Mouse (Mus musculus) adrenal gland, adult 2 months (tissue): ENCODE data around the gene Acot3. TPM values are rescaled to one million over a fixed set of nuclear protein-coding genes. Genes with fewer than 3 reads are reported as not detected.
"Not testable (repeated sequence)": the region's sequence is repeated elsewhere in the genome, so short reads cannot be mapped to it uniquely, and the experiment has no call there.

Source experiments
- DNase-seq: peaks from one replicate; pipeline ENCODE4 v3.0.0; 2021
- long read RNA-seq: library from polyadenylated mRNA; stranded (forward); transcript quantifications from one replicate; pipeline ENCODE4 v2.0.0, GENCODE M21; 2021
- polyA plus RNA-seq: library from polyadenylated mRNA; depleted of rRNA; stranded (reverse); fragments of >200 nt; gene quantifications from 2 replicates; pipeline ENCODE4 v1.2.3, GENCODE M21; 2012; rRNA removed
- total RNA-seq, 2 experiments: library from RNA; stranded (reverse); gene quantifications; 2 replicates each; pipeline ENCODE4 v1.2.3; 2021

Gene Acot3
- total RNA-seq (under 1 TPM; 0.14 to 0.46 TPM), polyA plus RNA-seq (0.47 and 1.0 TPM in 2 replicates)
- long read RNA-seq: 0 reads

DNA sequence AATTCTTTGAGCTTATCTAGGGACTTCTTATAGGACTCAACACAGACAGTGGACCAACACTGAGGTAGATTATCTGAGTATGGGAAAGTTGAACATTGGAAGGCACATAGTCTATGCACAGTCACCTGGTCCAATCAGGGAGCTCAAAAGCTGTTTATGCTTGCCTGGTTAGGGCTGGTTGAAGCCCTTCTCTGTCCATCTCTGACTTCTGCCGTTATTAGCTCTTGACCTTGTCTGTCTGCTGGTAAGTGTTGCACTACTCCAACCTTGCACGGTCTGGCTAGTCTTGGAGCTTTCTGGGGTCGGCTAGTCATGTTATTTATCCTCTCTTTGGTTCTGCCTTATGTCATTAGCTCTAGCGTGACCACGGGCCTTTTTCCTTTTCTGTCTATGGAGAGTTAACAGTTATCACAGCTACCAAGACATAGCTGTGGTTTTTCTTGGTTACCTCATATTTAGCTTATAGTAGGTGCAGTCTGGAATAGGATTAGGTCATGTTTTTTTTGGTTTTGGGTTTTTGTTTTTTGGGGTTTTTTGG is at the start of gene Acot3:
Gene Acot3, plus strand, starts transcription at position 208 of the 538 bp plus-strand sequence.
- DNase-seq: no peak

DNA sequence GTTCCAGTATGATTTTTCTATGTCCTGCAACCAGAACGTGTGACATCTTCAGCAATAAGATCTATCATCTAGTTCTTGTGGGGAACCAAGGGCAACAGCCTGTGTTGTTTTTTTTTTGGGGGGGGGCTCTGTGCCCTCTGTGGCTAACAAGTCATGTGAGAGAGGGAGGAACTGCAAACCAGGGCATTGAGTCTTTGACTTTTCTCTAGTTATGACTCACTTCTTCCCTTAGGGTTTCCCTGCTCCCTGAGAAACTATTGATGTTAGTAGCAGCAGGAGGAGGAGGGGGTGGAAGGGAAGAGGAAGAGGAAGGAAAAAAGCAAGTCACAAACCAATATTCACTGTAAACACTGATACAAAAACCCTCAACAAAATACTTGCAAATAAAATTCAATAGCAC is 48.1 kb upstream of the Acot3 start:
- no peak for DNase-seq

- no peak for DNase-seq
These were observed 43.7 kb upstream of the Acot3 start for GRCm38 (mm10) chr12:84008251-84008650.

DNA sequence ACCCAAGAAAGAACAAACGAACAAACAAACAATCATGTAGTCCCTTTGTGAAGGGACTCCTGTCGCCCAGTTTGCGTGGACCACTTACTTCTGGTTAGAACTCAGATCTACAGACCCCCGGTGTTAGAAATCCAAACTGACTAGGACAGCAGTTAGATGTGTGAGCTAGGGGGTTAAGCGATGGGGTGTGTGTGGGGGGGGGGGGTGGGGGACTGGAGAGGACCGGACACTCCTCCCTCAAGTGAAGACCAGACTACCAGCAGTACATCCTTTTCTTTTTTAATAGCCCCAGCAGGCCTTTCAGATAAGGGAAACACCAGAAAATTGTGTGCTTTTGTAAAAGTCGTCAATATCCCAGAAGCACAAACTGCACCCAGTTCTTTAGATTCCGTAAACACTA is 43.2 kb upstream of the Acot3 start:
- DNase-seq: no peak

GRCm38 (mm10) chr12:84009171-84009965 is 42.6 kb upstream of the Acot3 start, which contains the start of gene Acot1:
Acot1 (plus strand) TSS chr12:84009490.
- peak; percentile 75 for DNase-seq

DNA sequence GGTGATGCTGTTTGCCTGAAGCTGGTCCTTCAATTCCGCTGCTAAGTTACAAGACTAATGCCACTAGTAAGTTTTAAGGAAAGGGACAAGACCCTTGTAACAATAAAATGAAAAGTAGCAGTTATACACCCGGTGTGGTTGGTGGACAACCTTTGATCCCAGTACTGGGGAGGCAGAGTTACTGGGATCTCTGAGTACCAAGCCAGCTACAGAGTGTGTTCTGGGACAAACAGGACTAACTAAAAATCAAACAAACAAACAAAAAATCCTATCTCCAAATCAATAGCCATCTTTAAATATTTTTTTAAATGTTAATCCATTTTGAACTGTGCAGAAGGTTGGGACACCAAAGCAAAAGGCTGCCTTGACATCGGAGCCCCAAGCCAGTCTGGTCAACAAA is 41.7 kb upstream of the Acot3 start:
- no peak for DNase-seq

DNA sequence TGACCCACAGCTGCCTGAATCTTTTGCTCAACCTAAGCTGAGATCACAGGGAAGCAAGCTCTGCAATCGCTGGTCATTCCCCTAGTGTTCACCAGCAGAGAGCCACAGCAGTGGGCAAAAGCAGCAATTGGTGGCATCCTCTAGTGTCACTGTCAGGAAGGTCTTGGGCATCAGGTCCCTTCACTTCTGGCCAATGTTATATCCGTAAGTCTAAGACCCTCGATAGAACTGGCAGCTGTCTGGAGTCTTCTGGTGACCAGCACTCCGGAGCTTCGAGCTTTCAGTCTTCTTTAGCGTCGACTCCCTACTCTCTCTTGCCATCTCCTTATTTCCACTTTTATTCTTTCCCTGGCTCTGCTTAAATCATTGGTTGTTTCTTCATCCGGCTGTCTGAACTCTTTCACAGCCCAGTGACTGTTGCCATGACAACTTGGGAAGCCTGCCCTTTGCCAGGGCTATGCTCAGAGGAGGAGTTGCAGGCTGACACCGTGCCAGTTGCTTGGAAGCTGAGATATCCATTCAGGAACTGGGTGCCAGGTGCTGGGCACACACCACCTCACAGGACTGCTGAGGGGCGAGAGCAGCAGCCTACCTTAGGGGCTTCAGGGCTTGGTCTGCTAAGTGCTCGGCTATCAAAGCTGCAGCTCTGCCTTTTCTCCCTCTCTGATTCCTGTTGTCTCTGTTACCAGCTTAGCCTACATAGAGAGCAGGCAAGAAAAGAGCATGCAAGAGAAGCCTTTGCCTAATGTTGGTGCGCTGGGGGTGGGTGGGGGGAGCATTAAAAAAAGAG is 40.5 kb upstream of the Acot3 start:
- DNase-seq: peak; percentile 88

DNA sequence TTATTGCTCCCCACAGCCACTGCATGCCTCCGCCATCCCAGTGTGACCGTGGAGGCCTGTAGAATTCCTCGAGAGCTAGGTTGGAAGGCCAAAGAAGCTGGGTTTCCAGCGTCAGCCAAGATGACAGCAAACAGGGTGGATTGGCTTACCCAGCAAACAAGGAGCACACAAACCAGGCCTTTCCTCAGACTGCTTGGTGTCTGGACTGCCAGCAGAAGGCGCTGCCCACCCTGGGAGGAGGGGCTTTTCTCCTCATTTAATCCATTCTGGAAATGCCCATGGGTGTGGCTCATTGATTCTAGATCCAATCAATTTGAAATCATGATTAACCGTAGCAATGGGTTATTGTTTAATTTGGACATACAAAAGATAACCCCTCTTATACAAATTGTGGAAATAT is 38.8 kb upstream of the Acot3 start:
- DNase-seq: no peak

DNA sequence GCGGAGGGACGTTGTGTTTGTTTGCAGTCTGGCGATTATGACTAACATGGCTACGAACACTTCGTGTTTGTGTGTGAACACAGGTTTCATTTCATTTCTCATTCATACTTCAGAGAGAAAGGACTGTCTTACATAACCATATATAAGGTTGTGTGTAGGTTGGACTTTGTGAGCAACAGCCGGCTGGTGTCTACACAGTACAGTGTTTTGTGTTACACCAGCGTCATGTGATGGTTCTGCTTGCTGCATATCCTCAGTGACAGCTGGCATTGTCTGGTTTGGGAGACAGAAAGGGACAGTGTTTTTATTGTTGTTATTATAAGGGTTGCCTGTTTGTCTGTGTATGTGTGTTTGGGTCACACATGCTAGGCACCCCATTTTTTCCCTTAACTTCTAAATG is 38.2 kb upstream of the Acot3 start:
- no peak for DNase-seq

DNA sequence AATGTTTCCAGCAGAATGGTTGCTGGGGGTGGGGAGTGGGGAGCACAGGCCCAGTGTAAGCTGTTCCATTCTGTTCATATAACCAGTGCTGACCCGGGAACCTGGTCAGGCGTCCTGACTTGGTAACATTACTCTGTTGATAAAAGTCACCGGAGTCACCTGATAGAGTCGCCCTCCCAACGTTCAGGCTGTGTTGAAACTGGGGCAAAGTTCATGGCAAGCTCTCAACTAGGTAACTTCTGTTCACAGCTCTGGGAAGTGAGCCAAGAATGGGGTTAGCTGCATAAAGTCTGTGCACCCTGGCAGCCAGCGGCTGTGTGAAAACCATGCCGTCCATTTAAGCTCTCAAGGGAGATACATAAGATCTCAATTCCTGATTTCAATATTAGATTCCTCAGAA is 31.4 kb upstream of the Acot3 start:
- DNase-seq: peak; percentile 83

GRCm38 (mm10) chr12:84022266-84022665 is 29.7 kb upstream of the Acot3 start:
- DNase-seq: not testable (repeated sequence)

DNA sequence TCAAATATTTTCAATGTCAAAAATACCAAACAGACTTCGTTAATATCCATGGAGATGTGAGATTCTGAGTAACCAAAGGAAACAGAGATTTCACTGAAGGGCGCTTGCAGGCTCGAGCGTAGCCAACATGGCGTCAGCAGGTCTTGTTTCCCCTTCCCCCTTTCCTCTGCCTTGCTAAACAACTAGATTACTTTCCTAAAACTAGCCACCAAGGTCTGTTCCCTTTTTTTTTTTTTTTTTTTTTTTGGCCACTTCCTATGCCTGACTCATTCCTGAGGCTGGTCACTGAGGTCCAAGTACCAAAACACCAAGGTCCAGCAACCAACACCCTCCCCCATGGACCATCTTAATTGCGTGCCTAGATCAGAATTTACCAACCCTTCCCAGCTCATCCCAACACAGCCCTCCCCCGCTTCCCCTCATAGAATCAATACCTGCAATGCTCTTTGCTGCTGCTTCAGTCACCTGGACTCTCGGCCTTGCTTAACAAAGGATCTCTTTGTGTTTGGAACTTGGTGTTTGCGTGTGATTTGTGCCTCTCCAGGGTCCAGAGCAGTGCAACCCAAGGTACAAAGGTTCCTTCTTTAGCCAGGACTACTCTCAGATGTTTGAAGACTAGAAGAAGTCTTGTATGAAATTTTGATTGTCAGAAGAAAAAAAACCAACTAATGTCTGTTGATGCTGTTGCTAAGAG is 28.7 kb upstream of the Acot3 start:
- DNase-seq: no peak

- no peak for DNase-seq
These were observed 26.1 kb upstream of the Acot3 start for GRCm38 (mm10) chr12:84025888-84026287.

GRCm38 (mm10) chr12:84028328-84028727 is 23.6 kb upstream of the Acot3 start:
- not testable (repeated sequence) for DNase-seq

- DNase-seq: not testable (repeated sequence)
These were observed 22.9 kb upstream of the Acot3 start for GRCm38 (mm10) chr12:84029043-84029442.

GRCm38 (mm10) chr12:84030659-84031332 is 21.1 kb upstream of the Acot3 start:
- peak; percentile 82 for DNase-seq

- DNase-seq: no peak
These were observed 19.1 kb upstream of the Acot3 start for GRCm38 (mm10) chr12:84032854-84033253.

DNA sequence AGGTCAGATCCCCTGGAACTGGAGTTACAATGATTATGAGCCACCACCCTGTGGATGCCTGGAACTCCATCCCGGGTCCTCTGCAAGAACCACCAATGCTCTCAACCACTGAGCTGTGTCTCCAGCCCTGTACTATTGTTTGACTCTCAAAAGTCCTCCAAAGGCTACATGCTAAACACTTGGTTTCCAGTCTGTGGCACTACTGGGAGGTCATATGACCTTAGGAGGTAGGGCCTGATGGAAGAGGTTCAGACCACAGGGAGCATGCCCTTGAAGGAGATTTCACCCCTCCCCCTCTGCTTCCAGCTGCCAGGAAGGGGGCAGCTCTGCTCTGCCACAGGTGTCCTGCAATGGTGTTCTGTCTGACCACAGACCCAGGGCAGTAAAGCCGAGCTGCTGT is 18.6 kb upstream of the Acot3 start:
- DNase-seq: not testable (repeated sequence)

- DNase-seq: no peak
These were observed 17.8 kb upstream of the Acot3 start for GRCm38 (mm10) chr12:84034108-84034507.

DNA sequence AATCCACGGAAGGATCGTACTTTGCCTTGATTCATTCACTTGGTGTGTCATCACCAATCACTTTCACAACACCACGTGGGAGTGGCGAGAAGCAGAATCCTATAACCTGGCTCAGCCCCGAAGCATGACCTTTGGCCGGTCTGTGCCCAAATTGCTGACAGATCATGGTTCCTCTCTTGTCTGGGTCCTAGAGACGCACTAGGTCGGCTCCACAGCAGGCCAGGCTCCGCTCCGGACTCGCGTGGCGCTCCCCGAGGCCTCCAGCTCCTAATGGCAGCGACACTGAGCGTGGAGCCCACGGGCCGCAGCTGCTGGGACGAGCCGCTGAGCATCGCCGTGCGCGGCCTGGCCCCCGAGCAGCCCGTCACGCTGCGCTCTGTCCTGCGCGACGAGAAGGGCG is 13.7 kb upstream of the Acot3 start, which contains the start of gene Acot4:
Gene Acot4, plus strand, starts transcription at position 139 of the 400 bp plus-strand sequence.
- peak; percentile 70 for DNase-seq

DNA sequence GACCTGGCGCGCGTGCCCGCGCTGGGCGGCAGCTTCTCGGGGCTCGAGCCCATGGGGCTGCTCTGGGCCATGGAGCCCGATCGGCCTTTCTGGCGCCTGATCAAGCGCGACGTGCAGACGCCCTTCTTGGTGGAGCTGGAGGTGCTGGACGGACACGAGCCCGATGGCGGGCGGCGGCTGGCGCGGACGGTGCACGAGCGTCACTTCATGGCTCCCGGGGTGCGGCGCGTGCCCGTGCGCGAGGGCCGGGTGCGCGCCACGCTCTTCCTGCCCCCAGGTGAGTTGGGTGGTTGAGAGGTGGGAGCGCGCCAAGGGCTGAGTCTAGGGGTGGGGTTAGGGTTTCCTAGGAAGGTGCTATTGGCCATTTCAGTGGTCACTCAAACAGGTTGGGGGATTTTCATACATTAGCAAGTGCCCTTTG is 13.2 kb upstream of the Acot3 start, which contains the start of gene Gm49366:
Gene Gm49366, plus strand, starts transcription at position 245 of the 421 bp plus-strand sequence.
- DNase-seq: peak; percentile 59
